Mouse (Mus musculus): ENCODE measurements at regions not wholly inside any gene's neighbourhood (a gene's known extent, or its start where the extent isn't known, plus 50 kb on each side); places are given as distances from the start of the nearest gene placed in this dataset.

DNA sequence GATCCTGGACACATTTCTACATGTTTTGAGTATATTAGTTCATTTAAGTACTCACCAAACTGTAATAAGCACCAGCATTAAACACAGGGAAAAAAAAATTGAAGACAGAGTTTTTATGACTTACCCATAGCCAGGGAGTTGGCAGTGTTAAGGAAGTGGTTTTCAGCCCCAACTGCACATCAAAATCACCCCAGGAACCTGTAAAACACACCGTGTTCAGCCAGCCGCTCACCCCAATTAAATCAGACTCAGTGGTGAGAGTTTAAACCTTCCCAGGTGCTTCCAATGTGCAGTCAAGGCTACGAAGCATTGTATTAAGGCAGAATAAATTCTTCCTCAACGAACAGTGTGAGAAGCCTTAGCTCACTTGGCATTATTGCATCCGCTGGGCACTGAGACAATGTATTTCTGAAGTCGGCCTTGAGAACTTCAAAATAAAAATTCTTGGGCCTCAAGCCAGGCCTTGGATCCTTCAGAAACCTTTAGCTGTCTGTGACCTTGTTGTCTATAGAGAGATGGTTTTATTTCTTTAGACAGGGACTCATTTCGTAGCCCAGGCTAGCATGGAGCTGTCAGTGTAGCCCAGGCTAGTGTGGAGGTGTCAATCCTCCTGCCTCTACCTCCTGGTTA, 65.4 kb upstream of the Slit3 start:
- no peak for TF ChIP-seq POLR2A (IDR thresholded peaks at IDR 0.05; ENCODE audit: borderline replicate concordance, extremely low read depth, insufficient read depth, insufficient read length, poor library complexity, severe bottlenecking)
- TF ChIP-seq CTCF (IDR thresholded peaks at IDR 0.05; ENCODE audit: borderline replicate concordance, extremely low read depth, insufficient read depth, insufficient read length), result no peak
